Mouse (Mus musculus) limb, embryonic 14.5 days (tissue): Measurements from ENCODE around the gene Dgka. TPM values are rescaled to one million over a fixed set of nuclear protein-coding genes. Genes with fewer than 3 reads are reported as not detected.

Experiments
- ATAC-seq: fragments of 200-750 bp; cut with Nextera tagmentation; 2 replicates; pipeline ENCODE4 v1.8.0; 2017; ENCODE audit warnings: low read depth, moderate number of reproducible peaks, moderate TSS enrichment; ENCODE audit not compliant: low FRiP score
- DNase-seq: peaks from one replicate; pipeline ENCODE4 v3.0.0-alpha.2; 2015; ENCODE audit warnings: low spot score
- H3K27ac ChIP-seq: fragments of 300-500 bp; sonication (generic); replicated peaks from 2 replicates; pipeline ENCODE4 v1.5.1; 2014; ENCODE audit warnings: low read depth, mild to moderate bottlenecking, low read length, moderate library complexity, mixed read lengths
- H3K27me3 ChIP-seq: fragments of 300-500 bp; sonication (generic); 2 replicates; pipeline ENCODE4 v1.6.1; 2014; ENCODE audit warnings: low read length, mixed read lengths; ENCODE audit not compliant: control insufficient read depth, insufficient read depth
- H3K36me3 ChIP-seq: fragments of 300-500 bp; sonication (generic); 2 replicates; pipeline ENCODE4 v1.6.1; 2014; ENCODE audit warnings: mild to moderate bottlenecking, low read length, moderate library complexity, mixed read lengths; ENCODE audit not compliant: control insufficient read depth, insufficient read depth
- H3K4me1 ChIP-seq: fragments of 300-500 bp; sonication (generic); 2 replicates; pipeline ENCODE4 v1.6.1; 2014; ENCODE audit warnings: antibody characterized with exemption, low read length, mixed read lengths; ENCODE audit not compliant: control insufficient read depth, insufficient read depth
- H3K4me2 ChIP-seq: fragments of 300-500 bp; sonication (generic); replicated peaks from 2 replicates; pipeline ENCODE4 v1.6.1; 2014; ENCODE audit warnings: low read depth, mild to moderate bottlenecking, low read length, moderate library complexity; ENCODE audit not compliant: severe bottlenecking
- H3K4me3 ChIP-seq: fragments of 300-500 bp; sonication (generic); replicated peaks from 2 replicates; pipeline ENCODE4 v1.5.1; 2014; ENCODE audit warnings: low read length
- H3K9ac ChIP-seq: fragments of 300-500 bp; sonication (generic); 2 replicates; pipeline ENCODE4 v1.6.1; 2014; ENCODE audit warnings: mild to moderate bottlenecking, low read depth, low read length, moderate library complexity; ENCODE audit not compliant: severe bottlenecking
- H3K9me3 ChIP-seq: fragments of 300-500 bp; sonication (generic); 2 replicates; pipeline ENCODE4 v1.6.1; 2016; ENCODE audit warnings: low read length; ENCODE audit not compliant: control insufficient read depth
- POLR2A ChIP-seq: fragments of 200-500 bp; IDR thresholded peaks from 2 replicates; pipeline ENCODE4 v1.8.0; 2012; ENCODE audit warnings: inconsistent platforms, mild to moderate bottlenecking, moderate library complexity, borderline replicate concordance; ENCODE audit not compliant: insufficient read depth, insufficient read length; ENCODE audit errors: extremely low read depth
- WGBS: fragments of 180-500 bp; shearing (Covaris S2); extraction: QIAGEN DNeasy Blood & Tissue Kit; methylation state at CpG from one replicate; pipeline ENCODE4 v1.1.7; 2014; 5-methylcytosine and 5-hydroxymethylcytosine counted together
- polyA plus RNA-seq, 2 experiments: library from polyadenylated mRNA; depleted of rRNA in 1 of 2; stranded (reverse) in 1 of 2; unstranded in 1 of 2; fragments of >200 nt; fragmentation: Nextera tagmentation in 1 of 2; extraction: Ambion mirVana in 1 of 2; gene quantifications; 2 replicates each; pipeline versions ENCODE4 v1.2.1 to v1.2.3; 2012 to 2014

Dgka gene
- polyA plus RNA-seq, 2 experiments = 19.9 to 26.6 TPM

- Histone ChIP-seq H3K27me3 (no peaks in the 10 kb centered on the region), H3K4me3 (peak overlapping the region; percentile 68), H3K36me3 (peaks cover 5% of the 10 kb centered on the region), H3K27ac (peak overlapping the region; percentile 97), H3K9me3 (no peaks in the 10 kb centered on the region), H3K4me2 (peak overlapping the region; percentile 79), H3K9ac (peak overlapping the region; percentile 88), H3K4me1 (peaks cover 15% of the 10 kb centered on the region)
- under 1% methylated on average over 37 of the region's 37 CpGs for WGBS
- peak; percentile 92 for DNase-seq
- 0 out of 2 replicates have a peak, but pooled peaks have one; percentile 42 for TF ChIP-seq POLR2A
- ATAC-seq = peak; percentile 90
Measured at GRCm38 (mm10) chr10:128748252-128748864, 3.7 kb upstream of the Dgka start.

GRCm38 (mm10) chr10:128747646-128748251 lies 3.1 kb upstream of the Dgka start, which contains the start of gene Pym1:
Gene Pym1 (plus strand): TSS chr10:128747889.
- 0% methylated on average over 29 of the region's 36 CpGs for WGBS

GRCm38 (mm10) chr10:128746972-128747645 lies 2.5 kb upstream of the Dgka start:
- Histone ChIP-seq H3K4me1 (peaks cover 21% of the 10 kb centered on the region), H3K27ac (peak overlapping the region; percentile 97), H3K36me3 (no peaks in the 10 kb centered on the region), H3K4me2 (peak overlapping the region; percentile 79), H3K4me3 (peak overlapping the region; percentile 68), H3K27me3 (peaks cover 8% of the 10 kb centered on the region; the same call in 1 of the 2 replicates), H3K9me3 (no peaks in the 10 kb centered on the region), H3K9ac (peak overlapping the region; percentile 88)
- ATAC-seq = no peak
- 36% methylated on average over 9 of the region's 9 CpGs for WGBS
- no peak for TF ChIP-seq POLR2A
- DNase-seq = no peak

More at GRCm38 (mm10) chr10:128747646-128748251, 3.1 kb upstream of the Dgka start, which contains the start of gene Pym1:
- ATAC-seq (peak; percentile 46), DNase-seq (peak; percentile 80)
- TF ChIP-seq POLR2A = peak; percentile 53; the same call in 1 of the 2 replicates
- Histone ChIP-seq H3K4me2 (peak within 1 kb of the TSS; percentile 79), H3K9ac (peak within 1 kb of the TSS; percentile 88), H3K9me3 (no peaks in the 10 kb centered on the region), H3K4me1 (peaks cover 21% of the 10 kb centered on the region), H3K36me3 (peaks cover 3% of the 10 kb centered on the region), H3K4me3 (peak within 1 kb of the TSS; percentile 68), H3K27ac (peak within 1 kb of the TSS; percentile 97), H3K27me3 (peaks cover 3% of the 10 kb centered on the region; the same call in 1 of the 2 replicates)

GRCm38 (mm10) chr10:128745946-128746613 lies 1.4 kb upstream of the Dgka start:
- no peaks in the 10 kb centered on the region for H3K9me3 ChIP-seq
- no peak overlapping the region for H3K27ac ChIP-seq
- WGBS = 92% methylated on average over 10 of the region's 10 CpGs
- peaks cover 8% of the 10 kb centered on the region; the same call in 1 of the 2 replicates for H3K27me3 ChIP-seq
- H3K4me1 ChIP-seq = peaks cover 21% of the 10 kb centered on the region
- no peak for ATAC-seq
- TF ChIP-seq POLR2A = no peak
- H3K36me3 ChIP-seq = no peaks in the 10 kb centered on the region
- H3K9ac ChIP-seq = no peak overlapping the region
- H3K4me3 ChIP-seq = no peak overlapping the region
- H3K4me2 ChIP-seq = no peak overlapping the region
- no peak for DNase-seq

GRCm38 (mm10) chr10:128744211-128744610 lies 444 bp downstream of the Dgka start:
- ATAC-seq = no peak
- H3K4me1 ChIP-seq = peaks cover 18% of the 10 kb centered on the region
- peaks cover 8% of the 10 kb centered on the region; the same call in 1 of the 2 replicates for H3K27me3 ChIP-seq
- WGBS = 15% methylated on average over 8 of the region's 8 CpGs
- no peaks in the 10 kb centered on the region for H3K9me3 ChIP-seq
- DNase-seq = no peak
- peak overlapping the region; percentile 46; the same call in 1 of the 2 replicates for H3K27ac ChIP-seq
- H3K4me2 ChIP-seq = peak overlapping the region; percentile 88
- no peak for TF ChIP-seq POLR2A
- no peaks in the 10 kb centered on the region for H3K36me3 ChIP-seq
- peak overlapping the region; percentile 71 for H3K9ac ChIP-seq
- H3K4me3 ChIP-seq = peak overlapping the region; percentile 72
